8 mouse cellular contexts compared by ENCODE assay signal in genomic region chr2:27886148-27886551, GRCm38 (mm10). TPM values are rescaled to one million over a fixed set of nuclear protein-coding genes. Genes with fewer than 3 reads are reported as not detected.
DNase-seq lines count a peak whose midpoint lies in the region; ATAC-seq and TF ChIP-seq lines count a peak whose summit lies in the region.

TSS of gene Col5a1 (plus strand) at chr2:27886425.

- peak within 1 kb of the TSS; percentile 93 for H3K27ac ChIP-seq in lung, embryonic 14.5 days (ENCODE audit: low read depth)

- H3K4me1 ChIP-seq in lung, embryonic 14.5 days (ENCODE audit: insufficient read depth), result peaks cover 22% of the 10 kb centered on the region

- intact Hi-C loops in left cerebral cortex, postnatal 10 days (cut with DNase I), result loop anchor here (2.0 to 10.0 kb wide), 2 partner anchors 113 to 331 kb away; no protein-coding TSS in a partner anchor

- peak within 1 kb of the TSS; percentile 89 for H3K9ac ChIP-seq in lung, embryonic 14.5 days

- peak within 1 kb of the TSS; percentile 82 for H3K4me3 ChIP-seq in lung, embryonic 14.5 days (ENCODE audit: low read depth, low read length)

- peaks cover 5% of the 10 kb centered on the region; the same call in 1 of the 2 replicates for H3K36me3 ChIP-seq in lung, embryonic 14.5 days (ENCODE audit: insufficient read depth)

- no peaks in the 10 kb centered on the region for H3K27me3 ChIP-seq in lung, embryonic 14.5 days (ENCODE audit: insufficient read depth, low read length)

- peak; percentile 89 for ATAC-seq in lung, embryonic 14.5 days (ENCODE audit: insufficient read depth)

- peak within 1 kb of the TSS; percentile 79 for H3K4me2 ChIP-seq in lung, embryonic 14.5 days

- WGBS in lung, embryonic 14.5 days, result under 1% methylated on average over 43 of the region's 45 CpGs

- no peak for TF ChIP-seq CTCF in lung, embryonic 14.5 days (IDR thresholded peaks at IDR 0.05; ENCODE audit: low read depth)

- H3K9me3 ChIP-seq in lung, embryonic 14.5 days (ENCODE audit: low read depth, low read length), result no peaks in the 10 kb centered on the region

- DNase-seq in left cerebral cortex, postnatal 10 days (ENCODE audit: extremely low spot score in 1 of 2, low spot score in 2 of 2), result peak in 1 of 2 experiments; percentile 89
- no peak for DNase-seq in left cerebral cortex, adult 9 months (ENCODE audit: low spot score in 2 of 2)
- peak; percentile 90 for DNase-seq in embryo, embryonic 10.5 days (ENCODE audit: low spot score)
- peak; percentile 85 to 91 for DNase-seq in heart, adult 18-20 months
- DNase-seq in kidney, adult 18-20 months, result peak; percentile 66
- DNase-seq in lung, embryonic 14.5 days, result peak; percentile 94
- DNase-seq in retina, postnatal 1 day, result peak; percentile 93
- DNase-seq in natural killer cell, adult 2 months (ENCODE audit: low spot score in 2 of 2), result no peak

RNA-seq across cellular contexts. Expression of gene Col5a1, which starts in this region (rescaled TPM):
- total RNA-seq in left cerebral cortex, postnatal 10 days (2021), result 10 to 100 TPM; 10.4 to 13.1 TPM
- total RNA-seq in heart, adult 18-20 months (2021), result 10 to 100 TPM; 14.8 to 17.9 TPM
- 81.7 and 83.2 TPM in 2 replicates for polyA plus RNA-seq in lung, embryonic 14.5 days (2014; fragmentation: Nextera tagmentation; extraction: Ambion mirVana)

Comparison
In these comparisons a context has a peak if more than half of its experiments do, and no peak if none do; other contexts are left out.
1. DNase-seq: peak in embryo, embryonic 10.5 days (single experiment), heart, adult 18-20 months (2 of 2), kidney, adult 18-20 months (single experiment), lung, embryonic 14.5 days (single experiment) and retina, postnatal 1 day (single experiment); none in left cerebral cortex, adult 9 months (0 of 2) and natural killer cell, adult 2 months (0 of 2).